Mouse (Mus musculus) frontal cortex, postnatal 14 days (tissue): ENCODE measurements around the gene Decr2.
A peak's percentile ranks its signal among the peaks of the same experiment; 100 is the strongest.
"Not testable (repeated sequence)": the region's sequence is repeated elsewhere in the genome, so short reads cannot be mapped to it uniquely, and the experiment has no call there.

Experiments used
- DNase-seq, 2 experiments: peaks; one replicate each; pipeline ENCODE4 v3.0.0; 2022; ENCODE audit warnings: low spot score in 2 of 2

The Decr2 gene

GRCm38 (mm10) chr17:26089905-26090632, at the start of gene Decr2:
Gene Decr2, minus strand, starts transcription at chr17:26090337.
- DNase-seq: peak; percentile 78 to 86

GRCm38 (mm10) chr17:26138901-26139381, 48.8 kb upstream of the Decr2 start:
- DNase-seq: no peak

- DNase-seq: peak; percentile 90 to 93
Measured at GRCm38 (mm10) chr17:26138239-26138836, 48.2 kb upstream of the Decr2 start, which contains the start of gene Axin1. Gene Axin1, plus strand, starts transcription at chr17:26138688.

GRCm38 (mm10) chr17:26137751-26138130, 47.6 kb upstream of the Decr2 start:
- DNase-seq: no peak

- no peak for DNase-seq
Measured at GRCm38 (mm10) chr17:26137106-26137750, 47.1 kb upstream of the Decr2 start.

GRCm38 (mm10) chr17:26131856-26132853, 42.0 kb upstream of the Decr2 start:
- DNase-seq: no peak

- no peak for DNase-seq
Measured at GRCm38 (mm10) chr17:26131062-26131732, 41.1 kb upstream of the Decr2 start.

GRCm38 (mm10) chr17:26125226-26125625, 35.1 kb upstream of the Decr2 start:
- DNase-seq: no peak

- no peak for DNase-seq
Measured at GRCm38 (mm10) chr17:26124560-26124959, 34.4 kb upstream of the Decr2 start.

- DNase-seq: peak; percentile 81 to 84
Measured at GRCm38 (mm10) chr17:26123267-26123684, 33.1 kb upstream of the Decr2 start, which contains the start of gene Mrpl28. Gene Mrpl28, plus strand, starts transcription at chr17:26123500.

- DNase-seq: no peak
Measured at GRCm38 (mm10) chr17:26122431-26123140, 32.4 kb upstream of the Decr2 start.

- DNase-seq: no peak
Measured at GRCm38 (mm10) chr17:26119766-26120710, 29.9 kb upstream of the Decr2 start.

GRCm38 (mm10) chr17:26116503-26117258, 26.5 kb upstream of the Decr2 start:
- DNase-seq: no peak

- no peak for DNase-seq
Measured at GRCm38 (mm10) chr17:26115956-26116487, 25.9 kb upstream of the Decr2 start.

GRCm38 (mm10) chr17:26115205-26115898, 25.2 kb upstream of the Decr2 start:
- DNase-seq: no peak

- DNase-seq: not testable (repeated sequence)
Measured at GRCm38 (mm10) chr17:26114461-26114860, 24.3 kb upstream of the Decr2 start.

GRCm38 (mm10) chr17:26114061-26114460, 23.9 kb upstream of the Decr2 start:
- no peak for DNase-seq
